Mouse (Mus musculus): Measurements from ENCODE around the gene Prrx2. TPM values are rescaled to one million over a fixed set of nuclear protein-coding genes. Genes with fewer than 3 reads are reported as not detected.
"Not testable (repeated sequence)": the region's sequence is repeated elsewhere in the genome, so short reads cannot be mapped to it uniquely, and the experiment has no call there.

Prrx2 gene
- total and polyA plus RNA-seq, 2 experiments from 2014 or later = 4.4 to 5.1 TPM

DNA sequence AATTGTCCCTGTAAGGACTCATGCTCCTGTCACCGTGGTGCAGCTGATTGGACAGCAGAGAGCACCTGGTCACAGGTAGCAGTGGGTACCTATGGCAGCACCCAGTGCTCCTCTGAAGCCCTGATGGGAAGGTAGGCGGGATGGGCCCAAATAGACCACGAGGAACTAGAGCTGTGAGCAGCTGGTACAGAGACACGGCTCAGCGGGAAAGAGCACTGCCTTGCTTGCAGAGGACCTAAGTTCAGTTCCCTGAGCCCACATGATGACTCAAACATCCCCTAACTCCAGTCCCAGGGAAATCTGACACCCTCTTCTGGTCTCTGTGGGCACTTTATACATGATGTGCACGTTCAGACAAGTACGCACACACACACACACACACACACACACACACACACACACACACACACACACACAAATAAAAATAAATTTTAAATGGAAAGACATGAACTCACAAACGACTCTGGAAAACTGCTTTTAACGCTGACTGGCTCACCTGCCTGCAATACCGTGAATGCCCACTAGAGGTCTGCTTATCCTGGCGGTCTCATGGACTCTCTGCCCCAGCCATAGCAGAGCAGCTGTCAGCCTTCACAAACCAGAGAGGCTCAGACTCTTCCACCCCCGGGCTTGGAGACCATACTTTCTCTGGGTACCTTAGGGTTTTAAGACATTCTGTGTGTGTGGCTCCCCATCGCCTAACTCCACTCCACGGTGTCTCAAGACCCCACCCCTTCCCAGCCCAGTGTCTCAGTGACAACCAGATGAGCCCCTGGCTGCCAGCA is 93.3 kb downstream of the Prrx2 start:
- Histone ChIP-seq H3K9ac (replicated peaks; ENCODE audit: low read length, poor library complexity, severe bottlenecking) (no peak overlapping the region), H3K4me3 (ENCODE audit: low read depth, low read length) (no peak overlapping the region), H3K4me1 (ENCODE audit: insufficient read depth, low read length) (0 out of 2 replicates have a peak, but pooled peaks cover 2% of the 10 kb centered on the region), H3K27ac (ENCODE audit: low read depth, low read length) (peak overlapping the region; percentile 55), H3K9me3 (ENCODE audit: low read length) (no peaks in the 10 kb centered on the region), H3K27me3 (ENCODE audit: insufficient read depth, low read length) (no peaks in the 10 kb centered on the region), H3K36me3 (ENCODE audit: insufficient read depth, low read length) (no peaks in the 10 kb centered on the region), H3K4me2 (ENCODE audit: low read depth, low read length, poor library complexity, severe bottlenecking) (no peak overlapping the region)
- peak; percentile 93 for TF ChIP-seq CTCF (IDR thresholded peaks at IDR 0.05)
- peak; percentile 88 for DNase-seq (ENCODE audit: low spot score)
- 0 out of 2 replicates have a peak, but pooled peaks have one; percentile 45 for ATAC-seq (ENCODE audit: low FRiP score)
- WGBS = 25% methylated on average over 14 of the region's 14 CpGs

DNA sequence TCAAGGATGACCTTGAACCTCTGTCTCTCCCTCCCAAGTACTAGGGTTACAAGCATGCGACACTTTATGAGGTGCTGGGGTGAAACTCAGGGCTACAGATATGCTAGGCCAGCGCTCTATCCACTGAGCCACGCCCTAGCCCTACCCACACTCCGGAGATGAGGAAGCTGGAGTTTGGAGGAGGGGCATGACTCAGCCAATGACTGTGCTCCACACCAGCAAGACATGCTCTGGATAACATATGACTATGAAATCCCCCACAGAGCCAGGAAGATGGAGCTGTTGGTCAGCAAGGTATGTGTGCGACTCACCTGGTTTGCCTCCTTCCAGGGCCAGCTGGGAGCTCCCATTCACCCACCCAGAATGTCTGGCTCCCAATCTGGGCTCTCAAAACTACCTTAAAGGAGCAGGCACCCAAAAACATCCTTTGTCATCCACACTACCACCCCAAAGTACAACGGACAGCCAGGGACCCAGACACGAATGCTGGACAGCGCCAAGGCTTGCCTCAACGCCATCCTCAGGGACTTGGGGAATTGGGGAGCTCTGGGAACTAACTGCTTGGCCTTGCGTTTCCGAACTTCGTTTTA is 94.2 kb downstream of the Prrx2 start:
- DNase-seq (ENCODE audit: low spot score) = no peak
- 34% methylated on average over 12 of the region's 12 CpGs for WGBS
- no peak for TF ChIP-seq CTCF (IDR thresholded peaks at IDR 0.05)
- peak overlapping the region; percentile 23 for H3K4me3 ChIP-seq (ENCODE audit: low read depth, low read length)
- no peaks in the 10 kb centered on the region for H3K9me3 ChIP-seq (ENCODE audit: low read length)
- ATAC-seq (ENCODE audit: low FRiP score) = peak; percentile 49; the same call in 1 of the 2 replicates
- peak overlapping the region; percentile 61; the same call in 1 of the 2 replicates for H3K9ac ChIP-seq (replicated peaks; ENCODE audit: low read length, poor library complexity, severe bottlenecking)
- 0 out of 2 replicates have a peak, but pooled peaks cover 2% of the 10 kb centered on the region for H3K4me1 ChIP-seq (ENCODE audit: insufficient read depth, low read length)
- H3K36me3 ChIP-seq (ENCODE audit: insufficient read depth, low read length) = no peaks in the 10 kb centered on the region
- peak overlapping the region; percentile 72 for H3K27ac ChIP-seq (ENCODE audit: low read depth, low read length)
- H3K4me2 ChIP-seq (ENCODE audit: low read depth, low read length, poor library complexity, severe bottlenecking) = peak overlapping the region; percentile 60
- no peaks in the 10 kb centered on the region for H3K27me3 ChIP-seq (ENCODE audit: insufficient read depth, low read length)

DNA sequence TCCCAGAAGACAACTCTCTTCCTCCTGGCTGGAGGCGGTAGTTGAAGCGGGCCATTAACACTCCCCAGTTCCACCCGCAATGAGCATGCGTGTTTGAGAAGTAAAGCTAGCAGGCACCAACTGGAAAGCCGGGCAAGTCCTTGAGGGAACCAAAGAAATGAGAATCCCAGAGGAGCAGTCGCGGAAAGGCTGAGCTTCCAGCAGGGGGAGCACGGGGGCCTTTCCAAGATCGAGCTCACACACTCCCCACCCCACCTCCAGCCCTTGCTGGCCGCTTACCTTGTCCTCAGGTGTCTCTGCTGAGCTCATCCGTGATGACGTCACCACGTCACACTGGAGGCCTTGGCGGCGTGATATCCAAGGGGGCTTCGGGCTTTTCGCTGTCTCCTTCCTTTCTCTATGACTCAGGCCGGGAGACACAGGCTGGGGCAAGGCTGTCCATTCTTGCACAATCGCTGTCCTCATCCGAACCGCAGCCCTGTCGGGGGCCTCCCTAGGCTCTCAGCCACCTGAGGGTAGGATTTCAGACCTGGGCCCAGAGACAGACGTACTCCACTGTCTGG is 94.8 kb downstream of the Prrx2 start, which contains the start of gene Ptges:
Gene Ptges, minus strand, starts transcription at position 381 of the 563 bp plus-strand sequence.
- H3K4me2 ChIP-seq (ENCODE audit: low read depth, low read length, poor library complexity, severe bottlenecking) = peak within 1 kb of the TSS; percentile 60
- H3K27ac ChIP-seq (ENCODE audit: low read depth, low read length) = peak within 1 kb of the TSS; percentile 72
- ATAC-seq (ENCODE audit: low FRiP score) (peak; percentile 85), DNase-seq (ENCODE audit: low spot score) (peak; percentile 90)
- peak within 1 kb of the TSS; percentile 61 for H3K9ac ChIP-seq (replicated peaks; ENCODE audit: low read length, poor library complexity, severe bottlenecking)
- H3K9me3 ChIP-seq (ENCODE audit: low read length) = no peaks in the 10 kb centered on the region
- 3% methylated on average over 23 of the region's 23 CpGs for WGBS
- H3K36me3 ChIP-seq (ENCODE audit: insufficient read depth, low read length) = no peaks in the 10 kb centered on the region
- H3K27me3 ChIP-seq (ENCODE audit: insufficient read depth, low read length) = no peaks in the 10 kb centered on the region
- H3K4me1 ChIP-seq (ENCODE audit: insufficient read depth, low read length) = 0 out of 2 replicates have a peak, but pooled peaks cover 2% of the 10 kb centered on the region
- TF ChIP-seq CTCF (IDR thresholded peaks at IDR 0.05) = peak; percentile 78
- peak within 1 kb of the TSS; percentile 23 for H3K4me3 ChIP-seq (ENCODE audit: low read depth, low read length)

DNA sequence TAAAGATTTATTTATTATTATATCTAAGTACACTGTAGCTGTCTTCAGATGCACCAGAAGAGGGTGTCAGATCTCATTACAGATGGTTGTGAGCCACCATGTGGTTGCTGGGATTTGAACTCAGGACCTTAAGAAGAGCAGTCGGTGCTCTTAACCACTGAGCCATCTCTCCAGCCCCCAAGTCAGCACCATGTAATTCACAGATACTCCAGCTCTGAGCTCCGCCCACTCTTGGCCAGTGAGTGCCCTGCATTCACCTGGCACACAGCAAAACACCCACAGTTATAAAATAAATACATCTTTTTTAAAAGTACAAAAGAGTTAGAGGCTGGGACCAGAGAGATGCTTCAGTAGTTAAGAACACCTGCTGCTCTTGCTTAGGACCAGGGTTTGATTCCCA is 96.1 kb downstream of the Prrx2 start:
- 95% methylated on average over 2 of the region's 2 CpGs for WGBS
- H3K4me1 ChIP-seq (ENCODE audit: insufficient read depth, low read length); H3K27ac ChIP-seq (ENCODE audit: low read depth, low read length); H3K36me3 ChIP-seq (ENCODE audit: insufficient read depth, low read length); DNase-seq (ENCODE audit: low spot score); ATAC-seq (ENCODE audit: low FRiP score); H3K4me2 ChIP-seq (ENCODE audit: low read depth, low read length, poor library complexity, severe bottlenecking); H3K9me3 ChIP-seq (ENCODE audit: low read length); H3K4me3 ChIP-seq (ENCODE audit: low read depth, low read length); H3K27me3 ChIP-seq (ENCODE audit: insufficient read depth, low read length); H3K9ac ChIP-seq (replicated peaks; ENCODE audit: low read length, poor library complexity, severe bottlenecking): not testable (repeated sequence)

Other genes starting within 250 kb of the Prrx2 start
- 0.55 and 2.2 TPM in 2 replicates for gene Cstad, start 239.9 kb upstream of the Prrx2 start, total RNA-seq (2014; rRNA removed)
- 0.64 and 0.70 TPM in 2 replicates for gene Cstad, start 239.9 kb upstream of the Prrx2 start, polyA plus RNA-seq (2015; fragmentation: Nextera tagmentation; extraction: Ambion mirVana)
- 2.4 TPM in 1 of 2 replicates, not detected in the other for gene 1700001O22Rik, start 31.3 kb upstream of the Prrx2 start, total RNA-seq (2014; rRNA removed)
- gene 1700001O22Rik, start 31.3 kb upstream of the Prrx2 start, polyA plus RNA-seq (2015; fragmentation: Nextera tagmentation; extraction: Ambion mirVana) = 1.2 and 1.5 TPM in 2 replicates
- 62.2 and 74.1 TPM in 2 replicates for gene Ntmt1, start 27.1 kb upstream of the Prrx2 start, total RNA-seq (2014; rRNA removed)
- 90.3 and 104 TPM in 2 replicates for gene Ntmt1, start 27.1 kb upstream of the Prrx2 start, polyA plus RNA-seq (2015; fragmentation: Nextera tagmentation; extraction: Ambion mirVana)
- 36.5 and 40.7 TPM in 2 replicates for gene Asb6, start 4.6 kb upstream of the Prrx2 start, total RNA-seq (2014; rRNA removed)
- 36.1 and 39.6 TPM in 2 replicates for gene Asb6, start 4.6 kb upstream of the Prrx2 start, polyA plus RNA-seq (2015; fragmentation: Nextera tagmentation; extraction: Ambion mirVana)
- gene Ptges, start 94.9 kb downstream of the Prrx2 start, total RNA-seq (2014; rRNA removed) = 6.7 and 19.8 TPM in 2 replicates
- gene Ptges, start 94.9 kb downstream of the Prrx2 start, polyA plus RNA-seq (2015; fragmentation: Nextera tagmentation; extraction: Ambion mirVana) = 8.0 and 8.5 TPM in 2 replicates
- 27.1 and 28.3 TPM in 2 replicates for gene Tor1b, start 118.0 kb downstream of the Prrx2 start, total RNA-seq (2014; rRNA removed)
- gene Tor1b, start 118.0 kb downstream of the Prrx2 start, polyA plus RNA-seq (2015; fragmentation: Nextera tagmentation; extraction: Ambion mirVana) = 16.4 and 17.0 TPM in 2 replicates
- gene Tor1a, start 133.0 kb downstream of the Prrx2 start, total RNA-seq (2014; rRNA removed) = 68.9 and 88.7 TPM in 2 replicates
- gene Tor1a, start 133.0 kb downstream of the Prrx2 start, polyA plus RNA-seq (2015; fragmentation: Nextera tagmentation; extraction: Ambion mirVana) = 90.3 and 95.4 TPM in 2 replicates
- gene BC005624, start 147.2 kb downstream of the Prrx2 start, total RNA-seq (2014; rRNA removed) = 34.8 and 41.7 TPM in 2 replicates
- 86.7 and 93.1 TPM in 2 replicates for gene BC005624, start 147.2 kb downstream of the Prrx2 start, polyA plus RNA-seq (2015; fragmentation: Nextera tagmentation; extraction: Ambion mirVana)
- 36.6 and 41.2 TPM in 2 replicates for gene Usp20, start 147.3 kb downstream of the Prrx2 start, total RNA-seq (2014; rRNA removed)
- gene Usp20, start 147.3 kb downstream of the Prrx2 start, polyA plus RNA-seq (2015; fragmentation: Nextera tagmentation; extraction: Ambion mirVana) = 32.5 and 32.8 TPM in 2 replicates

All from midbrain, postnatal 0 days (tissue).